Mouse (Mus musculus) lung, embryonic 14.5 days (tissue): ENCODE measurements around the gene Pigz. TPM values are rescaled to one million over a fixed set of nuclear protein-coding genes. Genes with fewer than 3 reads are reported as not detected.
A peak's percentile ranks its signal among the peaks of the same experiment; 100 is the strongest.

Source experiments
- ATAC-seq: fragments of 200-750 bp; cut with Nextera tagmentation; 2 replicates; pipeline ENCODE4 v1.8.0; 2017; ENCODE audit warnings: mild to moderate bottlenecking, moderate TSS enrichment, moderate library complexity; ENCODE audit not compliant: insufficient read depth
- DNase-seq: peaks from one replicate; pipeline ENCODE4 v3.0.0-alpha.2; 2015
- H3K27ac ChIP-seq: fragments of 300-500 bp; sonication (generic); 2 replicates; pipeline ENCODE4 v1.5.1; 2014; ENCODE audit warnings: low read depth, mild to moderate bottlenecking, moderate library complexity
- H3K27me3 ChIP-seq: fragments of 300-500 bp; sonication (generic); 2 replicates; pipeline ENCODE4 v1.6.1; 2014; ENCODE audit warnings: low read length, control low read depth; ENCODE audit not compliant: insufficient read depth
- H3K36me3 ChIP-seq: fragments of 300-500 bp; sonication (generic); 2 replicates; pipeline ENCODE4 v1.6.1; 2014; ENCODE audit warnings: control low read depth; ENCODE audit not compliant: insufficient read depth
- H3K4me1 ChIP-seq: fragments of 300-500 bp; sonication (generic); 2 replicates; pipeline ENCODE4 v1.6.1; 2014; ENCODE audit warnings: antibody characterized with exemption, control low read depth; ENCODE audit not compliant: insufficient read depth
- H3K4me2 ChIP-seq: fragments of 300-500 bp; sonication (generic); 2 replicates; pipeline ENCODE4 v1.6.1; 2014; ENCODE audit warnings: mild to moderate bottlenecking
- H3K4me3 ChIP-seq: fragments of 300-500 bp; sonication (generic); 2 replicates; pipeline ENCODE4 v1.5.1; 2014; ENCODE audit warnings: low read depth, low read length
- H3K9ac ChIP-seq: fragments of 300-500 bp; sonication (generic); 2 replicates; pipeline ENCODE4 v1.6.1; 2014
- H3K9me3 ChIP-seq: fragments of 300-500 bp; sonication (generic); 2 replicates; pipeline ENCODE4 v1.6.1; 2016; ENCODE audit warnings: low read depth, low read length, control low read depth
- CTCF ChIP-seq: IDR thresholded peaks from 2 replicates; pipeline ENCODE4 v1.5.1; 2016; ENCODE audit warnings: antibody characterized with exemption, low read depth
- WGBS: fragments of 180-500 bp; shearing (Covaris S2); extraction: QIAGEN DNeasy Blood & Tissue Kit; methylation state at CpG from one replicate; pipeline ENCODE4 v1.1.7; 2014; 5-methylcytosine and 5-hydroxymethylcytosine counted together
- polyA plus RNA-seq: library from polyadenylated mRNA; unstranded; fragments of >200 nt; fragmentation: Nextera tagmentation; extraction: Ambion mirVana; gene quantifications from 2 replicates; pipeline ENCODE4 v1.2.1, GENCODE M21; 2014

The Pigz gene
- polyA plus RNA-seq, 1 experiment from 2014 or later, result 0.42 TPM

DNA sequence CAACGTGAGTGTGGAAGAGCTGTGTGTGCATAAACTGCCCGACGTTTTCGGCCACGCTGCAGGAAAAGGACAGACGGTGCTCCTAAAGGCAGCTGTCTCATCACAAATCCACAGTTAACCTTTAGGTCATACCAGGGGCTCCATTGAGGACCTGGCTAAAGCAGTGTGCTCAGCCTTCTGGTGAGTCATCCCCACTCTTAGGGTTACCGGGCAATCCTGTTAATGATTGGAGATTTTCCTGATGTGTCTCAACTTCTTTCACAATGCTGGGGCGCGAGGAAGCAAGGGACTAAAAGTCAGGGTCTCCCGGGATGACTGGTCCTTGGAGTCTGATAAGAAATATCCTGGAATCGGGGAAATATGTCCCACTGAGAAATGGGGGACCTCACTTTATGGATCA, 15.9 kb upstream of the Pigz start:
- H3K36me3 ChIP-seq, result no peaks in the 10 kb centered on the region
- H3K9ac ChIP-seq, result no peak overlapping the region; the same call in 1 of the 2 replicates
- H3K27ac ChIP-seq, result no peak overlapping the region
- 0 out of 2 replicates have a peak overlapping the region, but pooled peaks have one; percentile 11 for H3K4me3 ChIP-seq
- ATAC-seq (no peak), DNase-seq (no peak)
- H3K9me3 ChIP-seq, result no peaks in the 10 kb centered on the region
- 42% methylated on average over 11 of the region's 11 CpGs for WGBS
- H3K4me2 ChIP-seq, result peak overlapping the region; percentile 49
- H3K27me3 ChIP-seq, result no peaks in the 10 kb centered on the region
- no peaks in the 10 kb centered on the region for H3K4me1 ChIP-seq
- TF ChIP-seq CTCF, result no peak

DNA sequence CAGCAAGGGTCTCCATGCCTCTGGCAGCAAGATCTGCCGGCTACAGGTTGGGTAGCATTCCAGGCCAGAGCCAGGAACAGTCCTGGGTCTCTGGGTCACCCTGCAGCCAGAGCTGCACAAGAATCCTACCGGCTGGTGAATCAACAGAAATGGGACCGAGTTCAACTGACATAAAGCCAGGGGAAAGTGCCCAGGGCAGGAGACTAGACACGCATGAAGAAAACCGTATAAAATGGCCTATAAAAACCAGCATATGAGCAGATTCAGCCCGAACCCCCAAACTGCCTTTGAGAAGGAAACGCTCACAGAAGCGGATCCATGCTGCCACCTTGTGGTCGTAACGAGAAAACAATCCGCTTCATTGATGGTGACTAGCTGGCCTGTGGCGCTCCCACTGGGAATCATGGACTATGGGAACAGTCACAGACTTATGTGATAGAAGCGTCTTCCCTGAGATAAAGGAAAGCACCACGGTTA, 15.4 kb upstream of the Pigz start:
- Histone ChIP-seq H3K27me3 (no peaks in the 10 kb centered on the region), H3K36me3 (no peaks in the 10 kb centered on the region), H3K9me3 (no peaks in the 10 kb centered on the region), H3K4me2 (peak overlapping the region; percentile 49), H3K4me1 (no peaks in the 10 kb centered on the region), H3K4me3 (peak overlapping the region; percentile 11; the same call in 1 of the 2 replicates), H3K9ac (peak overlapping the region; percentile 24; the same call in 1 of the 2 replicates), H3K27ac (no peak overlapping the region)
- peak; percentile 96 for DNase-seq
- 4% methylated on average over 14 of the region's 14 CpGs for WGBS
- ATAC-seq, result peak; percentile 68
- TF ChIP-seq CTCF, result peak; percentile 92

DNA sequence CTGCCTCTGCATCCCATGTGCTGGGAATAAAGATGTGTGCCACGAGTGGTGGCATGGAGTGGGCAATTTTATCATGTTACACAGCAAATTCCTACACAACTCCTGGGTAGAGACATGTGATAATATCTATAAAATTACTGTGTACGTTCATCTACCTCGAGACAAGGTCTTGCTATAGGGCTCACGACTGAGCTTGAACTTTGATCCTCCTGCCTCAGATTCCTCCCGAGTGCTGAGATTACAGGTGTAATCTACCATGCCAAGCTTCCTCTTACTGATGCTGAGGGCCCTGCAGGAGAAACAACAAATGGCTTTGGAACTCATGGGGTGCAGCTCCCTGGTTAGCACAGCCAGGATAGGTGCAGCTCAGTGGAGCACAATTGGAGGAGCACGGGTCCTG, 9.3 kb upstream of the Pigz start:
- H3K4me3 ChIP-seq, result no peak overlapping the region
- no peak overlapping the region for H3K9ac ChIP-seq
- no peak overlapping the region for H3K27ac ChIP-seq
- H3K27me3 ChIP-seq, result no peaks in the 10 kb centered on the region
- no peak for DNase-seq
- H3K4me2 ChIP-seq, result no peak overlapping the region
- no peaks in the 10 kb centered on the region for H3K4me1 ChIP-seq
- no peaks in the 10 kb centered on the region for H3K9me3 ChIP-seq
- no peaks in the 10 kb centered on the region for H3K36me3 ChIP-seq
- ATAC-seq, result no peak
- WGBS, result 77% methylated on average over 6 of the region's 6 CpGs
- TF ChIP-seq CTCF, result no peak

DNA sequence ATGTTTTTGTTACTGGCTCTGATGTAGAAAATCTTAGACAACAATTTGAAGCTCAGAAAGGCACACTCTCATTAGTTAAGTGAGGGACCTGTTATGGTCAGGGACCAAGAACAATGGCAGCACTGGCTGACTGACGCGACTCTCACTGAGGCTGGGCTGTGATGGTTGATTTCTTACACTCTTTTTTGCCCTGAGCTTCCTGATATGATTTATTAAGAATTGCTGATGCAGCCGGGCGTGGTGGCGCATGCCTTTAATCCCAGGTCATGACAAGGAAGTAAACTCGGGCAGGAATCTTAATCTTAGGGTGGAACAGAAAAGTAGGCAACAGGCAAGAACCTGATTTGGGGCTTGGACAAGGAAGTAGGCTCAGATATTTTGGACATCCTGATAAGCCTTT, 7.6 kb upstream of the Pigz start:
- WGBS, result 80% methylated on average over 6 of the region's 6 CpGs
- H3K27ac ChIP-seq, result no peak overlapping the region
- TF ChIP-seq CTCF, result no peak

DNA sequence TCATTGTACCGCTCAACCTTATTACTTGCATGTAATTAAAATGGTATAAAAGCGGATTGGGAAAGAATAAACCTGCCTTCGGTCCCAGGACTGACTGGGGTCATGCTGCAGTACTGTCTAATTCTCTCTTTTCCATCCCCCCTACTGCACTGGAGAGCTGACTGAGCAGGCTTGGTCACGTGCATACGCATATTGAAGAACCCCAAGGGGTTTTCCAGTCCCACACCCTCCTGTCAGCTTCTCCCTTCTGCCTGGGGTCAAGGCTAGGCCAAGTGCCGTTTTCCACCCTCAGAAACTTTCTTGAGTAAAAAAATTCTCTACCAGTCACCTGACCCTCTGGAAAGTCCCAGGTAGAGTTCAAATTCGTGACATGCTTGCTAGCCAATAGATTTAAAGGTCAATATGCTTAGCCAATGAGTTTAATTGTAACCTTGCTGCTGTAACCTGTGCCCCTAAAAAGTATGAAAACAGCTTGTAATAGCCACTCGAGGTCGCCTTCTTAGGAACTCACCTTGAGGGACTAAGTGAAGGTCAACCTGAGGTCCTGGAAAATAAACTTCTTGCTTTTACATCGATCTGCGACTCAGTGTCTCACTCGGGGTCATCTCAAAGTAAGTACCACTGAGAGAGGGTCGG, 7.0 kb upstream of the Pigz start:
- H3K27ac ChIP-seq, result no peak overlapping the region

More for the DNA sequence above, 7.6 kb upstream of the Pigz start:
- no peak for ATAC-seq
- no peak for DNase-seq
- Histone ChIP-seq H3K9me3 (no peaks in the 10 kb centered on the region), H3K4me1 (no peaks in the 10 kb centered on the region), H3K4me2 (no peak overlapping the region), H3K36me3 (no peaks in the 10 kb centered on the region), H3K27me3 (peaks cover under 1% of the 10 kb centered on the region; the same call in 1 of the 2 replicates), H3K4me3 (no peak overlapping the region), H3K9ac (no peak overlapping the region)

DNA sequence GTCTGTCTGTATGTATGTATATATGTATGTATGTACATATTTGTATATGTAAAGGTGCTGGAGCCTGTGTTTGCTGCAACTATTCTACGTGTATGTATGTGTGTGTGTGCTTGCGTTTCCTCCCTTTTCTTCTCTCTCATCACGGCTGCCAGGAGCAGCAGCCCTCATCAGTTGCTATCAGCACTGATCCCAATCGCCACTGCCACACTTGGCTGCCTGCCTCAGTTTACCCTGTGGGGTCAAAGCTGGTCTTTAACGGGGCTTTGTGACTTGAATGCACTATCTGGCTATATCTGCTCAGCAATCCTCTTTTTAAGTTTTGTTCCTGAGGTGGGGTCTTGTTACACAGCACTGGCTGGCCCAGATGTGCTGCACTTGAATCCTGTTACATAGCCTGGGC, 6.2 kb upstream of the Pigz start:
- no peaks in the 10 kb centered on the region for H3K9me3 ChIP-seq
- no peak overlapping the region for H3K27ac ChIP-seq
- no peak for TF ChIP-seq CTCF
- H3K27me3 ChIP-seq, result peaks cover 5% of the 10 kb centered on the region; the same call in 1 of the 2 replicates
- no peaks in the 10 kb centered on the region for H3K36me3 ChIP-seq
- no peaks in the 10 kb centered on the region for H3K4me1 ChIP-seq
- no peak for DNase-seq
- 80% methylated on average over 5 of the region's 5 CpGs for whole genome bisulfite sequencing
- H3K4me2 ChIP-seq, result no peak overlapping the region
- H3K4me3 ChIP-seq, result no peak overlapping the region
- H3K9ac ChIP-seq, result no peak overlapping the region
- no peak for ATAC-seq

More for the DNA sequence above, 7.0 kb upstream of the Pigz start:
- H3K4me2 ChIP-seq, result no peak overlapping the region
- no peak for ATAC-seq
- no peaks in the 10 kb centered on the region for H3K9me3 ChIP-seq
- H3K4me3 ChIP-seq, result no peak overlapping the region
- peaks cover 5% of the 10 kb centered on the region; the same call in 1 of the 2 replicates for H3K27me3 ChIP-seq
- DNase-seq, result no peak
- H3K36me3 ChIP-seq, result no peaks in the 10 kb centered on the region
- WGBS, result 74% methylated on average over 13 of the region's 13 CpGs
- no peaks in the 10 kb centered on the region for H3K4me1 ChIP-seq
- no peak overlapping the region for H3K9ac ChIP-seq
- TF ChIP-seq CTCF, result no peak

DNA sequence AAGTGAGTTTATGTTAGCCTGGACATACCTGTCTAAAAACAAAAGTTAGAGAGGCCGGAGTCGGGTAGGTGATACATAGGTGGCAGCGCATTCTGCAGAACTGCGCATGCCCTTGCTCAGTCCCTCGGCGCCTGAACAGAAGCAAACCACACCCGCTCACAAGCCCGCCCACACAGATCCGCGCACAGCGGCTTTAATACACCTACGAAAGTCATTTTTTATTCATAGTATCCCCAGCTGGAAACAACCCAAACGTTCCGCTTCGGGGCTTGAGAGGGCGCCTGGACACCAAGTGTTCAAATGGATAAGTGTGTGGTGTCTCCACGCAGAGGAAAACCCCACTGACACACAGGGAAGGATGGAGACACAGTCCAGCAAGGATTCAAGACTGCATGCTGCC, 2.3 kb upstream of the Pigz start:
- H3K4me3 ChIP-seq, result no peak overlapping the region
- no peaks in the 10 kb centered on the region for H3K36me3 ChIP-seq
- H3K27ac ChIP-seq, result no peak overlapping the region
- TF ChIP-seq CTCF, result no peak
- H3K4me2 ChIP-seq, result no peak overlapping the region; the same call in 1 of the 2 replicates
- ATAC-seq, result no peak
- H3K9me3 ChIP-seq, result no peaks in the 10 kb centered on the region
- peaks cover 40% of the 10 kb centered on the region for H3K27me3 ChIP-seq
- DNase-seq, result no peak
- 55% methylated on average over 17 of the region's 17 CpGs for WGBS
- 0 out of 2 replicates have a peak, but pooled peaks cover 2% of the 10 kb centered on the region for H3K4me1 ChIP-seq
- H3K9ac ChIP-seq, result no peak overlapping the region
